Mouse (Mus musculus): ENCODE data around the gene Vars. TPM values are rescaled to one million over a fixed set of nuclear protein-coding genes. Genes with fewer than 3 reads are reported as not detected.
"Not testable (repeated sequence)": the region's sequence is repeated elsewhere in the genome, so short reads cannot be mapped to it uniquely, and the experiment has no call there.

Gene Vars
- 128 and 140 TPM in 2 replicates for polyA plus RNA-seq (2015; fragmentation: Nextera tagmentation; extraction: Ambion mirVana)

- ATAC-seq (replicated peaks; ENCODE audit: low FRiP score), result peak; percentile 94
- H3K9ac ChIP-seq, result peak within 1 kb of the TSS; percentile 95
- no peaks in the 10 kb centered on the region for H3K27me3 ChIP-seq
- WGBS, result under 1% methylated on average over 80 of the region's 83 CpGs
- peaks cover 50% of the 10 kb centered on the region for H3K36me3 ChIP-seq
- H3K4me2 ChIP-seq, result peak within 1 kb of the TSS; percentile 96
- no peaks in the 10 kb centered on the region for H3K9me3 ChIP-seq (replicated peaks)
- peak within 1 kb of the TSS; percentile 99 for H3K27ac ChIP-seq
- peaks cover 51% of the 10 kb centered on the region for H3K4me1 ChIP-seq
- peak within 1 kb of the TSS; percentile 82 for H3K4me3 ChIP-seq (replicated peaks)
Observed at GRCm38 (mm10) chr17:35000717-35001451, at the start of gene Vars. Gene Vars (plus strand): TSS chr17:35000987.

- peaks cover 8% of the 10 kb centered on the region; the same call in 1 of the 2 replicates for H3K27me3 ChIP-seq
Observed at GRCm38 (mm10) chr17:34951636-34952377, 49.0 kb upstream of the Vars start.

GRCm38 (mm10) chr17:34952378-34953040 is 48.3 kb upstream of the Vars start:
- H3K4me3 ChIP-seq (replicated peaks), result peak overlapping the region; percentile 98
- peaks cover 8% of the 10 kb centered on the region; the same call in 1 of the 2 replicates for H3K27me3 ChIP-seq
- ATAC-seq (replicated peaks; ENCODE audit: low FRiP score), result peak; percentile 78
- H3K4me2 ChIP-seq, result peak overlapping the region; percentile 82
- H3K9me3 ChIP-seq (replicated peaks), result no peaks in the 10 kb centered on the region
- H3K27ac ChIP-seq, result peak overlapping the region; percentile 93
- H3K4me1 ChIP-seq, result peaks cover 18% of the 10 kb centered on the region
- peak overlapping the region; percentile 91 for H3K9ac ChIP-seq
- peaks cover 22% of the 10 kb centered on the region for H3K36me3 ChIP-seq
- WGBS, result under 1% methylated on average over 23 of the region's 23 CpGs

More at GRCm38 (mm10) chr17:34951636-34952377, 49.0 kb upstream of the Vars start:
- ATAC-seq (replicated peaks; ENCODE audit: low FRiP score), result no peak; the same call in 1 of the 2 replicates
- Histone ChIP-seq H3K9me3 (replicated peaks) (no peaks in the 10 kb centered on the region), H3K27ac (peak overlapping the region; percentile 93), H3K9ac (peak overlapping the region; percentile 91), H3K36me3 (peaks cover 22% of the 10 kb centered on the region), H3K4me1 (peaks cover 18% of the 10 kb centered on the region), H3K4me3 (replicated peaks) (peak overlapping the region; percentile 98), H3K4me2 (peak overlapping the region; percentile 82)
- 1% methylated on average over 29 of the region's 29 CpGs for WGBS

- peak overlapping the region; percentile 93 for H3K27ac ChIP-seq
- peak overlapping the region; percentile 98; the same call in 1 of the 2 replicates for H3K4me3 ChIP-seq (replicated peaks)
- H3K9me3 ChIP-seq (replicated peaks), result no peaks in the 10 kb centered on the region
- WGBS, result 85% methylated on average over 3 of the region's 3 CpGs
- H3K4me1 ChIP-seq, result peaks cover 18% of the 10 kb centered on the region
- H3K27me3 ChIP-seq, result peaks cover 8% of the 10 kb centered on the region; the same call in 1 of the 2 replicates
- H3K4me2 ChIP-seq, result 0 out of 2 replicates have a peak overlapping the region, but pooled peaks have one; percentile 82
- H3K9ac ChIP-seq, result peak overlapping the region; percentile 91; the same call in 1 of the 2 replicates
- ATAC-seq (replicated peaks; ENCODE audit: low FRiP score), result no peak
- peaks cover 22% of the 10 kb centered on the region for H3K36me3 ChIP-seq
Observed at GRCm38 (mm10) chr17:34953258-34953657, 47.5 kb upstream of the Vars start.

GRCm38 (mm10) chr17:34953904-34954303 is 46.9 kb upstream of the Vars start:
- H3K9ac ChIP-seq, result no peak overlapping the region
- H3K27me3 ChIP-seq, result peaks cover 8% of the 10 kb centered on the region; the same call in 1 of the 2 replicates
- peaks cover 18% of the 10 kb centered on the region for H3K4me1 ChIP-seq
- peaks cover 22% of the 10 kb centered on the region for H3K36me3 ChIP-seq
- H3K4me3 ChIP-seq (replicated peaks), result no peak overlapping the region
- no peak for ATAC-seq (replicated peaks; ENCODE audit: low FRiP score)
- no peak overlapping the region for H3K27ac ChIP-seq
- no peak overlapping the region for H3K4me2 ChIP-seq
- H3K9me3 ChIP-seq (replicated peaks), result no peaks in the 10 kb centered on the region
- 81% methylated on average over 4 of the region's 4 CpGs for WGBS

GRCm38 (mm10) chr17:34954831-34955230 is 46.0 kb upstream of the Vars start:
- 92% methylated on average over 4 of the region's 4 CpGs for WGBS
- H3K9ac ChIP-seq, result no peak overlapping the region
- no peak overlapping the region for H3K4me3 ChIP-seq (replicated peaks)
- H3K4me1 ChIP-seq, result peaks cover 22% of the 10 kb centered on the region
- no peak for ATAC-seq (replicated peaks; ENCODE audit: low FRiP score)
- H3K36me3 ChIP-seq, result peaks cover 16% of the 10 kb centered on the region
- peaks cover 8% of the 10 kb centered on the region; the same call in 1 of the 2 replicates for H3K27me3 ChIP-seq
- H3K4me2 ChIP-seq, result no peak overlapping the region
- no peaks in the 10 kb centered on the region for H3K9me3 ChIP-seq (replicated peaks)
- no peak overlapping the region for H3K27ac ChIP-seq

GRCm38 (mm10) chr17:34955884-34956283 is 44.9 kb upstream of the Vars start:
- Histone ChIP-seq H3K9ac (no peak overlapping the region), H3K27me3 (peaks cover 8% of the 10 kb centered on the region; the same call in 1 of the 2 replicates), H3K36me3 (peaks cover 5% of the 10 kb centered on the region), H3K27ac (no peak overlapping the region), H3K9me3 (replicated peaks) (no peaks in the 10 kb centered on the region), H3K4me1 (peaks cover 22% of the 10 kb centered on the region), H3K4me3 (replicated peaks) (no peak overlapping the region), H3K4me2 (no peak overlapping the region)
- ATAC-seq (replicated peaks; ENCODE audit: low FRiP score), result no peak
- WGBS, result 79% methylated on average over 3 of the region's 3 CpGs

- Histone ChIP-seq H3K9me3 (replicated peaks) (no peaks in the 10 kb centered on the region), H3K4me2 (no peak overlapping the region), H3K4me3 (replicated peaks) (no peak overlapping the region)
Observed at GRCm38 (mm10) chr17:34956340-34956739, 44.4 kb upstream of the Vars start.

GRCm38 (mm10) chr17:34957291-34957690 is 43.5 kb upstream of the Vars start:
- not testable (repeated sequence) for ATAC-seq (replicated peaks; ENCODE audit: low FRiP score); H3K4me3 ChIP-seq (replicated peaks); H3K27me3 ChIP-seq; H3K36me3 ChIP-seq; H3K9ac ChIP-seq; H3K9me3 ChIP-seq (replicated peaks); H3K27ac ChIP-seq
- H3K4me1 ChIP-seq, result peaks cover 25% of the 10 kb centered on the region
- H3K4me2 ChIP-seq, result peak overlapping the region; percentile 35
- 16% methylated on average over 34 of the region's 40 CpGs for WGBS

More at GRCm38 (mm10) chr17:34956340-34956739, 44.4 kb upstream of the Vars start:
- H3K36me3 ChIP-seq, result peaks cover 2% of the 10 kb centered on the region
- H3K4me1 ChIP-seq, result peaks cover 17% of the 10 kb centered on the region
- H3K27me3 ChIP-seq, result peaks cover 8% of the 10 kb centered on the region; the same call in 1 of the 2 replicates
- WGBS, result 46% methylated on average over 1 of the region's 1 CpGs
- ATAC-seq (replicated peaks; ENCODE audit: low FRiP score), result no peak
- no peak overlapping the region for H3K9ac ChIP-seq
- H3K27ac ChIP-seq, result no peak overlapping the region

GRCm38 (mm10) chr17:34957966-34958365 is 42.8 kb upstream of the Vars start:
- WGBS, result 29% methylated on average over 28 of the region's 40 CpGs

GRCm38 (mm10) chr17:34958734-34959129 is 42.1 kb upstream of the Vars start:
- H3K9ac ChIP-seq, result 0 out of 2 replicates have a peak overlapping the region, but pooled peaks have one; percentile 26
- peak; percentile 17 for ATAC-seq (replicated peaks; ENCODE audit: low FRiP score)
- not testable (repeated sequence) for H3K27me3 ChIP-seq; H3K36me3 ChIP-seq; H3K27ac ChIP-seq; H3K9me3 ChIP-seq (replicated peaks)
- peaks cover 20% of the 10 kb centered on the region for H3K4me1 ChIP-seq
- peak overlapping the region; percentile 55 for H3K4me3 ChIP-seq (replicated peaks)
- WGBS, result under 1% methylated on average over 27 of the region's 47 CpGs
- H3K4me2 ChIP-seq, result peak overlapping the region; percentile 78

More at GRCm38 (mm10) chr17:34957966-34958365, 42.8 kb upstream of the Vars start:
- H3K4me2 ChIP-seq; H3K27me3 ChIP-seq; H3K9ac ChIP-seq; H3K36me3 ChIP-seq; H3K27ac ChIP-seq; H3K9me3 ChIP-seq (replicated peaks); ATAC-seq (replicated peaks; ENCODE audit: low FRiP score); H3K4me3 ChIP-seq (replicated peaks): not testable (repeated sequence)
- peaks cover 23% of the 10 kb centered on the region for H3K4me1 ChIP-seq

Data from kidney, embryonic 15.5 days (tissue).